Mouse (Mus musculus) kidney, adult 2 months (tissue): ENCODE measurements around the gene Psmd2.

ENCODE experiments used
- CTCF ChIP-seq: fragments of 200-500 bp; conservative IDR thresholded peaks from 2 replicates; pipeline ENCODE4 v1.5.1; 2011; ENCODE audit warnings: low read depth, mild to moderate bottlenecking, control low read depth, low read length, moderate library complexity, mixed read lengths; ENCODE audit not compliant: insufficient read depth, insufficient read length
- POLR2A ChIP-seq: fragments of 200-500 bp; IDR thresholded peaks from one replicate; pipeline ENCODE4 v1.6.1; 2011; ENCODE audit warnings: low read depth, low read length, control low read depth

DNA sequence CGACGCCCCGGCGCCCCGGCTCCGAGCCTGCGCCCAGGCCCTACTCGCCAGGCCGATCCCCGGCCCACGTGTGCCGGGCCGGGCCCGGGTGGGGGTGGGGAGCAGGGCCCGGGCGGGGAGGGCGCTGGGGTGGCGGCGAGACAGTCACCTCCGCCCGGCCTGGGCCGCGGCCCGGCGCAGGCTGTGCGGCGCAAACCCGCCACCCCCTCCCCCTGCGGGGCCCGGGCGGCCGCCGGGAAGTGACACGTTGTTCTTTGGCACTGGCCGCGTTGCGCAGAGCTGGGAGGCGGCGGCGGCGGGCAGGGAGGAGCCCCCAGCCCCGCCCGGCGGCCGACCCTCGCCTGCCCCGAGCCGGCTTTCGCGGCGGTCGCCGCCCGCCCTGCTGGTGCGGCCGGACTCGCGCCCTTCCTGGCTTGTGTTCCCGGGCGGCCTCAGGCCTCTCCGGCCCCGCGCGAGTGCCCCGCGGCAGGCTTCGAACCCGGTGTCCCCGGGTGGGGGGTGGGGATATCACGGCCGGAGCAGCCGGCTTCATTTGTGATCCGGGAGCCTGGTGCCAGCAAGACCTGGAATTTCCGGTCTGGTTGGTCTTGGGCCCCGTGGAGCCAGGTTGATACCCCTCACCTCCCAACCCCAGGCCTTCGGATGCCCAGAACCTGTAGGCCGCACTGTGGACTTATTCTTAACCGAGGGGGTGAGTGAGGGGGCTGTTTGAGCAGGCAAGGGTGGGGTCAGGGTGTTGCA lies 21.7 kb downstream of the Psmd2 start:
- no peak for TF ChIP-seq CTCF
- TF ChIP-seq POLR2A = no peak
